Mouse (Mus musculus) embryonic facial prominence, embryonic 10.5 days (tissue): ENCODE results near the gene Zbtb12. TPM values are rescaled to one million over a fixed set of nuclear protein-coding genes. Genes with fewer than 3 reads are reported as not detected.

ENCODE experiments used
- DNase-seq: peaks from one replicate; pipeline ENCODE4 v3.0.0-alpha.2; 2017; ENCODE audit warnings: low spot score
- H3K27ac ChIP-seq: fragments of 300-500 bp; sonication (generic); replicated peaks from 2 replicates; pipeline ENCODE4 v1.5.1; 2016; ENCODE audit warnings: mild to moderate bottlenecking
- H3K27me3 ChIP-seq: fragments of 300-500 bp; sonication (generic); replicated peaks from 2 replicates; pipeline ENCODE4 v1.6.1; 2016; ENCODE audit warnings: low read depth, mild to moderate bottlenecking; ENCODE audit not compliant: poor library complexity, severe bottlenecking
- H3K36me3 ChIP-seq: fragments of 300-500 bp; sonication (generic); replicated peaks from 2 replicates; pipeline ENCODE4 v1.6.1; 2016; ENCODE audit warnings: mild to moderate bottlenecking, moderate library complexity
- H3K4me1 ChIP-seq: fragments of 300-500 bp; sonication (generic); 2 replicates; pipeline ENCODE4 v1.6.1; 2016
- H3K4me3 ChIP-seq: fragments of 300-500 bp; sonication (generic); 2 replicates; pipeline ENCODE4 v1.5.1; 2016; ENCODE audit warnings: mild to moderate bottlenecking, moderate library complexity
- H3K9me3 ChIP-seq: fragments of 300-500 bp; sonication (generic); 2 replicates; pipeline ENCODE4 v1.6.1; 2016; ENCODE audit warnings: mild to moderate bottlenecking
- WGBS: fragments of 180-500 bp; shearing (Covaris S2); methylation state at CpG from one replicate; pipeline ENCODE4 v1.1.7; 2016; 5-methylcytosine and 5-hydroxymethylcytosine counted together
- microRNA-seq: library from miRNA; unstranded; fragments of <30 nt; microRNA quantifications from one replicate; pipeline ENCODE4, GENCODE M21; 2017
- polyA plus RNA-seq: library from polyadenylated mRNA; unstranded; fragments of >200 nt; fragmentation: Nextera tagmentation; extraction: Ambion mirVana; gene quantifications from 2 replicates; pipeline ENCODE4 v1.2.1, GENCODE M21; 2016

The Zbtb12 gene
- polyA plus RNA-seq, 1 experiment from 2014 or later: 6.2 TPM

- Histone ChIP-seq H3K4me1 (peaks cover 8% of the 10 kb centered on the region), H3K4me3 (peak overlapping the region; percentile 52), H3K27ac (peak overlapping the region; percentile 80), H3K27me3 (no peaks in the 10 kb centered on the region), H3K9me3 (no peaks in the 10 kb centered on the region), H3K36me3 (no peaks in the 10 kb centered on the region)
- DNase-seq: peak; percentile 72
- 8% methylated on average over 15 of the region's 15 CpGs for WGBS
Observed at GRCm38 (mm10) chr17:34941344-34942041, 62.2 kb downstream of the Zbtb12 start.

DNA sequence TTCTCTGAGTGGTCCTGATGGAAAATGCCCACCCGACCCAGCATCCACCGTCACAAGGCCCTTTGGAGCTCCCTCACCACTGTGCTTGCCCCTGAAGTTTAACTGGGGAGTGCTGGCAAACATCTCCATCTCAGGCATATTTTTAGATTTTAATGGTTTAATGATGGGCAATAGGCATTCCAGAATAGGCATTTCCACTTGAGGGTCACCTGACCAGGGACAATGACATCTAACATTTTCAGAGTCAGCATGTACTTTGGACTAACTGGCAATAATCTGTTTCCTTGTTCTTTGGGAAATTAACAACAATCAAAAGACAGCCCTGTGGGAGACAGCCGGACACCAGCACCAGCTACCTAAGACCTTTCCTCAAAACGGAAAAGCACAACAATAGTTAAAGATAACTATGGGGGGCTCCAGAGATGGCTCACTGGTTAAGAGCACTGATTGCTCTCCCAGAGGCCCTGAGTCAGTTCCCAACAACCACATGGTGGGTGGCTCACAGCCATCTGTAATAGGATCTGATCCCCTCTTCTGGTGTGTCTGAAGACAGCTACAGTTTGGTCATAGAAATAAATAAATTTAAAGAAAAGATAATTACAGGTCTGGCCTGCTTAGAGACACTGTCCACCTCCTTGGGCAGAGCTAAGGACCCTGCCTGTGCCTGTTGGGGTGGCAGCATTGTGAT, 64.0 kb downstream of the Zbtb12 start:
- WGBS: 86% methylated on average over 4 of the region's 4 CpGs
- Histone ChIP-seq H3K27me3 (no peaks in the 10 kb centered on the region), H3K9me3 (no peaks in the 10 kb centered on the region), H3K4me1 (peaks cover 8% of the 10 kb centered on the region), H3K27ac (no peak overlapping the region), H3K36me3 (no peaks in the 10 kb centered on the region), H3K4me3 (no peak overlapping the region)
- DNase-seq: no peak

GRCm38 (mm10) chr17:34944362-34944761, 65.1 kb downstream of the Zbtb12 start:
- Histone ChIP-seq H3K36me3 (peaks cover 2% of the 10 kb centered on the region), H3K4me3 (no peak overlapping the region), H3K9me3 (no peaks in the 10 kb centered on the region), H3K27ac (no peak overlapping the region), H3K4me1 (peaks cover 8% of the 10 kb centered on the region), H3K27me3 (no peaks in the 10 kb centered on the region)
- no peak for DNase-seq

Small RNAs within 50 kb of the gene (microRNA-seq; reads per million reads assigned to microRNA genes)
- not detected for gene Mir6970
- 1.8 reads per million for gene Mir6971
- gene Mir6972: not detected

Other genes starting within 250 kb of the Zbtb12 start
- gene Prrt1, start 249.9 kb upstream of the Zbtb12 start, polyA plus RNA-seq: 0.12 and 0.18 TPM in 2 replicates
- gene Fkbpl, start 234.7 kb upstream of the Zbtb12 start, polyA plus RNA-seq: 16.6 and 17.3 TPM in 2 replicates
- 103 and 104 TPM in 2 replicates for gene Atf6b, start 232.3 kb upstream of the Zbtb12 start, polyA plus RNA-seq
- 0.03 TPM in 1 of 2 replicates, not detected in the other for gene Tnxb, start 208.9 kb upstream of the Zbtb12 start, polyA plus RNA-seq
- not detected in 2 replicates for gene C4b, start 135.6 kb upstream of the Zbtb12 start, polyA plus RNA-seq
- not detected in 2 replicates for gene Cyp21a1, start 74.9 kb upstream of the Zbtb12 start, polyA plus RNA-seq
- 24.6 and 26.4 TPM in 2 replicates for gene Stk19, start 42.5 kb upstream of the Zbtb12 start, polyA plus RNA-seq
- gene Dxo, start 42.5 kb upstream of the Zbtb12 start, polyA plus RNA-seq: 78.1 and 88.8 TPM in 2 replicates
- 57.1 and 57.3 TPM in 2 replicates for gene Skiv2l, start 29.3 kb upstream of the Zbtb12 start, polyA plus RNA-seq
- gene Nelfe, start 29.1 kb upstream of the Zbtb12 start, polyA plus RNA-seq: 129 and 144 TPM in 2 replicates
- gene Cfb, start 17.0 kb upstream of the Zbtb12 start, polyA plus RNA-seq: 2.1 and 2.6 TPM in 2 replicates
- not detected in 2 replicates for gene Gm20547, start 2.6 kb downstream of the Zbtb12 start, polyA plus RNA-seq
- 0.55 and 1.6 TPM in 2 replicates for gene C2, start 18.8 kb downstream of the Zbtb12 start, polyA plus RNA-seq
- gene Ehmt2, start 19.0 kb downstream of the Zbtb12 start, polyA plus RNA-seq: 96.5 and 103 TPM in 2 replicates
- gene Slc44a4, start 35.0 kb downstream of the Zbtb12 start, polyA plus RNA-seq: 0.21 and 0.44 TPM in 2 replicates
- 14.0 and 19.3 TPM in 2 replicates for gene Neu1, start 51.8 kb downstream of the Zbtb12 start, polyA plus RNA-seq
- 0.13 and 0.15 TPM in 2 replicates for gene Hspa1b, start 79.8 kb downstream of the Zbtb12 start, polyA plus RNA-seq
- not detected in 2 replicates for gene Gm20481, start 90.4 kb downstream of the Zbtb12 start, polyA plus RNA-seq
- 1.3 and 1.9 TPM in 2 replicates for gene Hspa1a, start 92.7 kb downstream of the Zbtb12 start, polyA plus RNA-seq
- 1.1 TPM in 2 replicates for gene Hspa1l, start 93.2 kb downstream of the Zbtb12 start, polyA plus RNA-seq
- gene Lsm2, start 102.4 kb downstream of the Zbtb12 start, polyA plus RNA-seq: 339 and 361 TPM in 2 replicates
- 197 and 223 TPM in 2 replicates for gene Vars, start 121.5 kb downstream of the Zbtb12 start, polyA plus RNA-seq
- 0.18 and 0.21 TPM in 2 replicates for gene Vwa7, start 137.1 kb downstream of the Zbtb12 start, polyA plus RNA-seq
- 4.2 and 5.6 TPM in 2 replicates for gene Sapcd1, start 148.5 kb downstream of the Zbtb12 start, polyA plus RNA-seq
- gene Msh5, start 167.3 kb downstream of the Zbtb12 start, polyA plus RNA-seq: 3.9 and 4.4 TPM in 2 replicates
- gene Clic1, start 170.5 kb downstream of the Zbtb12 start, polyA plus RNA-seq: 190 and 191 TPM in 2 replicates
- gene Ddah2, start 179.6 kb downstream of the Zbtb12 start, polyA plus RNA-seq: 482 and 503 TPM in 2 replicates
- 0.31 and 0.35 TPM in 2 replicates for gene Ly6g6c, start 185.9 kb downstream of the Zbtb12 start, polyA plus RNA-seq
- 0.52 and 0.93 TPM in 2 replicates for gene Mpig6b, start 186.7 kb downstream of the Zbtb12 start, polyA plus RNA-seq
- 0.83 and 1.00 TPM in 2 replicates for gene Ly6g6e, start 197.4 kb downstream of the Zbtb12 start, polyA plus RNA-seq
- 1.3 TPM in 1 of 2 replicates, not detected in the other for gene Ly6g6d, start 198.6 kb downstream of the Zbtb12 start, polyA plus RNA-seq
- gene Ly6g6f, start 206.1 kb downstream of the Zbtb12 start, polyA plus RNA-seq: 0.51 and 0.62 TPM in 2 replicates
- 59.4 and 60.0 TPM in 2 replicates for gene Abhd16a, start 209.8 kb downstream of the Zbtb12 start, polyA plus RNA-seq
- not detected in 2 replicates for gene Ly6g5c, start 228.8 kb downstream of the Zbtb12 start, polyA plus RNA-seq
- 1.5 and 1.6 TPM in 2 replicates for gene Ly6g5b, start 235.9 kb downstream of the Zbtb12 start, polyA plus RNA-seq
- gene Gpank1, start 242.0 kb downstream of the Zbtb12 start, polyA plus RNA-seq: 32.5 and 33.3 TPM in 2 replicates
- 283 and 288 TPM in 2 replicates for gene Csnk2b, start 242.6 kb downstream of the Zbtb12 start, polyA plus RNA-seq
- 9.6 and 9.7 TPM in 2 replicates for gene D17H6S53E, start 246.9 kb downstream of the Zbtb12 start, polyA plus RNA-seq